Mouse (Mus musculus): ENCODE data around the gene Tm6sf2. TPM values are rescaled to one million over a fixed set of nuclear protein-coding genes. Genes with fewer than 3 reads are reported as not detected.

Gene Tm6sf2
- total and polyA plus RNA-seq, 3 experiments, result 1.0 to 1.2 TPM; not detected in 1

DNA sequence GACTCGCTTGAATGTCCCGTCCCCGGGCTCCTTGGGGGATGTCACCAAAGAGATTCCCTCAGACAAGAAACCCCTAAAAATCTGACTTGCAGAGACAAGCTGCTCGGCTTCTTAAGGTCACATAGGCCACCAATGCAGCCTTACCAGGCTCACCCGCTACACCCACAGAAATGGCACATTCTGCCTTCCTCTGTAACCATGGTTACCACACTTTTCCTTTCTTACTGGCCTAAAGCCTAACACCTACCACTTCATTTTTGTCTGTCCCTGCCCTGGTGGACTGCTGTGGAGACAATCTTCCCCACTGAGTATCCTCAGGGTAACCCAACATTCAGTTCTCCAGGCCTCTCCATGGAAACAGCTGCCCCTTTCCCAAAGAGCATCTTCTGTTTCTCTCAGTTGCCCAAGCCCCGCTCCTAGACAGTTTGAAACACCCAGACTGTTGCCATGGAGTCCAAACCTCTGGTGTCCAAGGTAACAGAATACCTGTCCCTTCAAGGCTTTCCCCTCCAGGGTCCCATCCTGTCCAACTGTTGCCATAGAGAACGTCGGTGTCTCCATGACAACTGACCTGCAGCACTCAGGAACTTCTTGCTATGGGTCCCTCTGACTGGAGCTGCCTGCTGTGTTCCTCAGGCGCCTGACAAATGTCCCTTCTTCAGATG, 16.7 kb downstream of the Tm6sf2 start:
- Histone ChIP-seq H3K79me2 (ENCODE audit: control insufficient read depth, insufficient read depth, low read length, poor library complexity) (no peaks in the 10 kb centered on the region), H3K27me3 (ENCODE audit: control insufficient read depth in 1 of 2, insufficient read depth in 2 of 2, low read length in 2 of 2) (no peaks in the 10 kb centered on the region), H3K4me1 (ENCODE audit: control insufficient read depth in 1 of 2, insufficient read depth in 2 of 2, low read length in 2 of 2) (no peaks in the 10 kb centered on the region), H3K36me3 (ENCODE audit: control insufficient read depth in 1 of 2, insufficient read depth in 2 of 2, low read length in 2 of 2) (no peaks in the 10 kb centered on the region), H3K27ac (ENCODE audit: control insufficient read depth, low read depth, low read length) (no peak overlapping the region), H3K4me3 (ENCODE audit: control insufficient read depth in 1 of 2, insufficient read depth in 1 of 2, low read depth in 2 of 2, low read length in 2 of 2) (no peak overlapping the region), H3K9ac (ENCODE audit: control insufficient read depth, low read depth, low read length, poor library complexity, severe bottlenecking) (no peak overlapping the region), H3K9me3 (replicated peaks; ENCODE audit: insufficient read depth, low read length) (no peaks in the 10 kb centered on the region)
- DNase-seq (ENCODE audit: low read depth, low spot score), result no peak
- TF ChIP-seq ZNF384 (IDR thresholded peaks at IDR 0.05; ENCODE audit: low read depth, low read length) (no peak), EP300 (IDR thresholded peaks at IDR 0.05; ENCODE audit: low read depth in 1 of 2, low read length in 2 of 2) (no peak), SMC3 (IDR thresholded peaks at IDR 0.05; ENCODE audit: low read depth, low read length) (no peak), USF1 (IDR thresholded peaks at IDR 0.05; ENCODE audit: low read depth, low read length) (no peak), JUND (IDR thresholded peaks at IDR 0.05; ENCODE audit: low read depth, low read length) (no peak), HCFC1 (IDR thresholded peaks at IDR 0.05; ENCODE audit: low read depth, low read length) (no peak), MEF2A (IDR thresholded peaks at IDR 0.05; ENCODE audit: extremely low read depth, insufficient replicate concordance, low read depth, low read length, poor library complexity, severe bottlenecking) (no peak), GATA1 (IDR thresholded peaks at IDR 0.05; ENCODE audit: low read depth, low read length) (no peak), CHD2 (IDR thresholded peaks at IDR 0.05; ENCODE audit: low read length) (no peak), MAX (IDR thresholded peaks at IDR 0.05; ENCODE audit: low read length) (no peak), BHLHE40 (IDR thresholded peaks at IDR 0.05; ENCODE audit: borderline replicate concordance, low read depth, low read length) (no peak), ETS1 (IDR thresholded peaks at IDR 0.05; ENCODE audit: low read depth, low read length) (no peak), MAZ (IDR thresholded peaks at IDR 0.05; ENCODE audit: low read depth, low read length) (no peak), RAD21 (IDR thresholded peaks at IDR 0.05; ENCODE audit: low read depth, low read length) (no peak), UBTF (IDR thresholded peaks at IDR 0.05; ENCODE audit: borderline replicate concordance, insufficient read depth, low read depth, low read length) (no peak), ZMIZ1 (IDR thresholded peaks at IDR 0.05; ENCODE audit: low read depth, low read length) (no peak)

DNA sequence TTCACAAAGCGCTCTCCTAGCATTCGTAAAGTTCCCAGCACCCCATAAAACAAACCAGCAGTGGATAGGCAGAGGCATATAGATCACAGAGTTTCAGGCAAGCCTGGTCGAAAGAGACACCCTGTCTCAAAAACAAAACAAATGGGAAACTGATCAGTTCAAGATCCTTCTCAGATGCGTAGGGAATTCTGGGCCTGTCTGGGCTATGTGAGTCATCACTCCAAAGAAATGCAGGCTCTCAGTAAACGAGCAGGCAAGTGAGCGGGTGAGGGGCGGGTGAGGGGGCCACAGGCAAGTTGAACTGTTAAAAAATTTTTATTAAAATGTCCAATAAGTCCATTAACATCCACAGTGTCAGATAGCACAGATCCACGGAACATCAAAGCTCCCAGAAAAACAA, 20.1 kb downstream of the Tm6sf2 start:
- H3K4me1 ChIP-seq (ENCODE audit: control insufficient read depth in 1 of 2, insufficient read depth in 2 of 2, low read length in 2 of 2), result no peaks in the 10 kb centered on the region
- no peaks in the 10 kb centered on the region for H3K27me3 ChIP-seq (ENCODE audit: control insufficient read depth in 1 of 2, insufficient read depth in 2 of 2, low read length in 2 of 2)
- H3K9me3 ChIP-seq (replicated peaks; ENCODE audit: insufficient read depth, low read length), result no peaks in the 10 kb centered on the region
- no peaks in the 10 kb centered on the region for H3K79me2 ChIP-seq (ENCODE audit: control insufficient read depth, insufficient read depth, low read length, poor library complexity)
- no peaks in the 10 kb centered on the region for H3K36me3 ChIP-seq (ENCODE audit: control insufficient read depth in 1 of 2, insufficient read depth in 2 of 2, low read length in 2 of 2)
- H3K9ac ChIP-seq (ENCODE audit: control insufficient read depth, low read depth, low read length, poor library complexity, severe bottlenecking), result no peak overlapping the region
- H3K27ac ChIP-seq (ENCODE audit: control insufficient read depth, low read depth, low read length), result no peak overlapping the region
- DNase-seq (ENCODE audit: low read depth, low spot score), result no peak
- TF ChIP-seq MYB (IDR thresholded peaks at IDR 0.05; ENCODE audit: low read depth, low read length) (no peak), EP300 (IDR thresholded peaks at IDR 0.05; ENCODE audit: low read depth in 1 of 2, low read length in 2 of 2) (no peak), ETS1 (IDR thresholded peaks at IDR 0.05; ENCODE audit: low read depth, low read length) (no peak), ZMIZ1 (IDR thresholded peaks at IDR 0.05; ENCODE audit: low read depth, low read length) (no peak), BHLHE40 (IDR thresholded peaks at IDR 0.05; ENCODE audit: borderline replicate concordance, low read depth, low read length) (no peak), USF1 (IDR thresholded peaks at IDR 0.05; ENCODE audit: low read depth, low read length) (no peak)
- no peak overlapping the region for H3K4me3 ChIP-seq (ENCODE audit: control insufficient read depth in 1 of 2, insufficient read depth in 1 of 2, low read depth in 2 of 2, low read length in 2 of 2)
